Mouse (Mus musculus): ENCODE data around the gene Rab27a.

GRCm38 (mm10) chr9:73102181-73102580 is 57.5 kb downstream of the Rab27a start, which contains the start of gene Gm20509:
- TF ChIP-seq CTCF (IDR thresholded peaks at IDR 0.05; ENCODE audit: insufficient read depth, low read length), result no peak
- TF ChIP-seq POLR2A (IDR thresholded peaks at IDR 0.05; ENCODE audit: borderline replicate concordance, extremely low read depth, low read depth, low read length), result no peak
